Mouse (Mus musculus) left cerebral cortex, adult 9 months (tissue): ENCODE measurements around the gene Zbtb2.

Experiments used
- DNase-seq, 2 experiments: peaks; one replicate each; pipeline ENCODE4 v3.0.0; 2022; ENCODE audit warnings: low spot score in 2 of 2

Zbtb2 gene

GRCm38 (mm10) chr10:4386609-4387591 lies 1.0 kb downstream of the Zbtb2 start:
- DNase-seq, result peak; percentile 86 to 92

GRCm38 (mm10) chr10:4384244-4384643 lies 3.7 kb downstream of the Zbtb2 start:
- no peak for DNase-seq

- no peak for DNase-seq
These were observed 7.2 kb downstream of the Zbtb2 start for GRCm38 (mm10) chr10:4380748-4381147.

- DNase-seq, result no peak
These were observed 11.0 kb downstream of the Zbtb2 start for GRCm38 (mm10) chr10:4376931-4377330.

GRCm38 (mm10) chr10:4376461-4376860 lies 11.4 kb downstream of the Zbtb2 start:
- no peak for DNase-seq

GRCm38 (mm10) chr10:4375267-4375666 lies 12.6 kb downstream of the Zbtb2 start:
- DNase-seq, result no peak

- no peak for DNase-seq
These were observed 13.2 kb downstream of the Zbtb2 start for GRCm38 (mm10) chr10:4374734-4375133.

GRCm38 (mm10) chr10:4374239-4374638 lies 13.7 kb downstream of the Zbtb2 start:
- no peak for DNase-seq

- DNase-seq, result no peak
These were observed 14.3 kb downstream of the Zbtb2 start for GRCm38 (mm10) chr10:4373558-4373957.

GRCm38 (mm10) chr10:4372011-4372410 lies 15.9 kb downstream of the Zbtb2 start:
- DNase-seq, result peak in 1 of 2 experiments; percentile 66

GRCm38 (mm10) chr10:4370105-4370504 lies 17.8 kb downstream of the Zbtb2 start:
- DNase-seq, result no peak

- DNase-seq, result no peak
These were observed 23.3 kb downstream of the Zbtb2 start for GRCm38 (mm10) chr10:4364618-4365017.

- DNase-seq, result no peak
These were observed 30.5 kb downstream of the Zbtb2 start for GRCm38 (mm10) chr10:4357435-4357834.

- no peak for DNase-seq
These were observed 31.3 kb downstream of the Zbtb2 start for GRCm38 (mm10) chr10:4356640-4357039.

- no peak for DNase-seq
These were observed 31.9 kb downstream of the Zbtb2 start for GRCm38 (mm10) chr10:4355882-4356451.

- no peak for DNase-seq
These were observed 33.3 kb downstream of the Zbtb2 start for GRCm38 (mm10) chr10:4354371-4355260.

GRCm38 (mm10) chr10:4347591-4347990 lies 40.3 kb downstream of the Zbtb2 start:
- DNase-seq, result no peak

GRCm38 (mm10) chr10:4347136-4347492 lies 40.8 kb downstream of the Zbtb2 start:
- no peak for DNase-seq

GRCm38 (mm10) chr10:4346489-4347135 lies 41.3 kb downstream of the Zbtb2 start:
- DNase-seq, result peak; percentile 51 to 91

- DNase-seq, result peak in 1 of 2 experiments; percentile 11
These were observed 46.5 kb downstream of the Zbtb2 start for GRCm38 (mm10) chr10:4341430-4341829.

- DNase-seq, result peak in 1 of 2 experiments; percentile 11
These were observed 48.9 kb downstream of the Zbtb2 start for GRCm38 (mm10) chr10:4338863-4339461.
